Mouse (Mus musculus): ENCODE data around the gene Galnt17. TPM values are rescaled to one million over a fixed set of nuclear protein-coding genes. Genes with fewer than 3 reads are reported as not detected.

The Galnt17 gene
- polyA plus RNA-seq, 1 experiment from 2014 or later = 0.95 TPM

DNA sequence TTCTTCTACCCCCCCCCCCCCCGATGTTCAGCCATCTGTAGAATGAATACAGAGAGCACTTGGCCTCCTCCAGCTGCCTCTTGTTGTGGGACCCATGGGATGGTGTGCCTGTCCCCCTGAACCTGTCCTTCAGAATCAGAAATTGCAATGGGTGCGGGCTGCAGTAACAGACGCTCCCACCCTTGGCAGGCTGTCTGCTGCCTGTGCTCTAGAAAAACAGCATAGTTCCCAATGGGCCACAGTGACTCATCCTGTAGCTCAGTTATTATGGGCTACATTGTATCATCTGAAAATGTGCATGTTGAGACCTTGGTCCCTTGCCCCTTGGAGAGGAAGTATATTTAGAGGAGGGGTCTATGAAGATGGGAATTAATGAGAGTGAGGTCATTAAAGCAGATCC, 283.8 kb downstream of the Galnt17 start:
- no peak for DNase-seq (ENCODE audit: low spot score)
- 81% methylated on average over 3 of the region's 3 CpGs for WGBS

DNA sequence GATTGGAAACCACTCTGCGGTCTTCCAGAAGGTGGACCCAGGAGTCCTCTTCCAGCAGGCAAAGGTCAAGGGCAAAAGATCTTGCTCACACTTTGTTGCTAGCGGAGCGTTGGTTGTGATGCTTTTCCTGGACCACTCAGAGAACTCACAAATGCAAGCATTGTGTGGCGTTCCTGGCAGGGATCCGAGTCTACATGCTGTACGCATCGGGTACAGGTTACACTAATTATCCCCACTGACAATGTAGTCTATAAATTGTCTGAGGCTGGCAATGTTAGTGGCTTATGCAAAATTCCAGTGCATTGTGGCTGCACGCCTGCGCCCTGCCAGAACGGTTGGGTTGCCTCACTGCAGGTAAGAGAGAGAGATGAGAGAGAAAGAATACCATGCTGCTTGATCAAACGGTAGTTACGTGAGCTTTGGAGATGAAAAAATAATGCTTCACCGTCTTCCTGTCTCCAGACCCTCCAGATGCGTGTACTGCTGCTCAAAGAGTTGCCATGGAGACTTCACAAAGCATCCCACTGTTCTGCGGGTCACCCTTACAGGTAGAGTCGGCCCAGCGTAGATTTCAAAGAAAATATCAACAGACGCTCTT, 285.8 kb downstream of the Galnt17 start:
- no peak for DNase-seq (ENCODE audit: low spot score)
- WGBS = 86% methylated on average over 18 of the region's 18 CpGs
- H3K9me3 ChIP-seq = no peaks in the 10 kb centered on the region
- H3K36me3 ChIP-seq = no peaks in the 10 kb centered on the region
- H3K4me3 ChIP-seq = no peak overlapping the region
- H3K27me3 ChIP-seq (ENCODE audit: insufficient read depth, poor library complexity, severe bottlenecking) = no peaks in the 10 kb centered on the region
- no peaks in the 10 kb centered on the region for H3K4me1 ChIP-seq
- no peak overlapping the region for H3K27ac ChIP-seq

More for the DNA sequence above, 283.8 kb downstream of the Galnt17 start:
- Histone ChIP-seq H3K27ac (no peak overlapping the region), H3K4me3 (no peak overlapping the region), H3K36me3 (no peaks in the 10 kb centered on the region), H3K4me1 (no peaks in the 10 kb centered on the region), H3K27me3 (ENCODE audit: insufficient read depth, poor library complexity, severe bottlenecking) (no peaks in the 10 kb centered on the region), H3K9me3 (no peaks in the 10 kb centered on the region)

DNA sequence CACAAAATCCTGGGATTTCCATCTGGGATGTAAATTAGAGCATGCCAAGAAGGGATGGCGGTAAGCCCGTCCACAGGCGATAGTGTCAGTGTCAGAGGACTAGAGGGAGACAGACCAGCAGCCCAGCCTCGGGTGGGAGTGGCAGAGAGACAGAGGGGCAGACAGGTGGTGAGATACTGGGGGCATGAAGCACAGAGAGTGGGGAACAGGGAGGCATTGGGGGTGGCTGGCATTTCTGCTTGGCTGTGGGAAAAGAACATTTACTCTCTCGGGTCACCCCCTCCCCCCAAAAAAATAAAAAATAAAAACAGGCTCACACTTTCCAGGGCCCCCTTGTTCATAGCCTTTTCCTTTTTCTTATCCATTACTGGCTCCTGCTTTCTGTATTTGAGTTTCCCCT, 287.4 kb downstream of the Galnt17 start:
- Histone ChIP-seq H3K27me3 (ENCODE audit: insufficient read depth, poor library complexity, severe bottlenecking) (no peaks in the 10 kb centered on the region), H3K4me3 (no peak overlapping the region), H3K27ac (no peak overlapping the region), H3K4me1 (no peaks in the 10 kb centered on the region), H3K36me3 (no peaks in the 10 kb centered on the region), H3K9me3 (no peaks in the 10 kb centered on the region)
- DNase-seq (ENCODE audit: low spot score) = no peak
- WGBS = 78% methylated on average over 5 of the region's 5 CpGs

DNA sequence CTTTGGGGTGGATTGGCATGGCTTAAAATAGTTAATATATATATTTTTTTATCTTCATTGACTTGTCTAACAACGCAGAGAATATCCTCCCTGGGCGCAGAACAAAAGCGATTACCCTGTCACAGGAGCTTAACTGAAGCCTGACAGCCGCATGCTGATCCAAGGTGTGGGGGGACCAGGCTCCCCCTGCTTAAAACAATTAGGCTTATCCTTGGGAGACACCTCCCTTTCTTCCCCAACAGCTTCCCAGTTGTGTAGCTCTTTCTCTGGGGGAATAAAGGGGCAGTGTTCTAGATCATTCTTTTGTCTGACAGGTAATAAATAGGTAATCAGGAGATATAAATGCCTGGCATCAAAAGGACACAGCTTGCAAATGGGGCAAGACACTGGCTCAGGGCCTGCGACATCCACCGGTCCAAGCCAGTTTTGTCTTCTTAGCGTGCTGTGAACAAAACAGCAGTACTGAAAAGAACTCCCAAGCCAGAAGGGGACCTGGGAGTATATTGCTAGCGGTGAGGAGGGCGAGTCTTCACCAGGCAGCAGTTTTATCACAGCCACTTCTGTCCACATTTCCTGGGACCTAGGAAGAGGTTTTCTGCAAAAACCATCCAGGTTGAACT, 288.8 kb downstream of the Galnt17 start:
- no peak overlapping the region for H3K27ac ChIP-seq
- DNase-seq (ENCODE audit: low spot score) = no peak
- H3K9me3 ChIP-seq = no peaks in the 10 kb centered on the region
- H3K4me1 ChIP-seq = no peaks in the 10 kb centered on the region
- H3K4me3 ChIP-seq = no peak overlapping the region
- no peaks in the 10 kb centered on the region for H3K36me3 ChIP-seq
- no peaks in the 10 kb centered on the region for H3K27me3 ChIP-seq (ENCODE audit: insufficient read depth, poor library complexity, severe bottlenecking)
- WGBS = 59% methylated on average over 9 of the region's 9 CpGs

DNA sequence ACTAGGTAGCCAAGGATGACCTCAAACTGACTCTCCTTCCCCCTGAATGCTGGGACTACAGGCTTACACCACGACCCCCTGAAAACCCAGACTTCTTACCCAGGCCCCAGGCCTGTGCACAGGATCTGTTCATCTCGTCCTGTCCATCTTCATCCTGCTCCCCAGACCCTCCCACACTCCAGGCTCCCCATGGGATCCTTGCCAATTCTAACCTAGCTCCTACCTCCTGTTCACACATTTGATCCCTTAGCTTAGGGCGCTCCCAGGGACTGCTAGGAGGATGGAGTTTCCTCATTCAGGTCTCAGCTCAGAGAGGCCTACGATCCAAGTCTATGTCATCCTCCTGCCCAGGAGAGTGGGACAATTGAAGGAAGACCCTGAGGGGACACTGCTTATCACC, 292.2 kb downstream of the Galnt17 start:
- no peaks in the 10 kb centered on the region for H3K27me3 ChIP-seq (ENCODE audit: insufficient read depth, poor library complexity, severe bottlenecking)
- 79% methylated on average over 4 of the region's 4 CpGs for WGBS
- H3K27ac ChIP-seq = no peak overlapping the region
- DNase-seq (ENCODE audit: low spot score) = no peak
- no peaks in the 10 kb centered on the region for H3K9me3 ChIP-seq
- no peaks in the 10 kb centered on the region for H3K36me3 ChIP-seq
- H3K4me3 ChIP-seq = no peak overlapping the region
- no peaks in the 10 kb centered on the region for H3K4me1 ChIP-seq

DNA sequence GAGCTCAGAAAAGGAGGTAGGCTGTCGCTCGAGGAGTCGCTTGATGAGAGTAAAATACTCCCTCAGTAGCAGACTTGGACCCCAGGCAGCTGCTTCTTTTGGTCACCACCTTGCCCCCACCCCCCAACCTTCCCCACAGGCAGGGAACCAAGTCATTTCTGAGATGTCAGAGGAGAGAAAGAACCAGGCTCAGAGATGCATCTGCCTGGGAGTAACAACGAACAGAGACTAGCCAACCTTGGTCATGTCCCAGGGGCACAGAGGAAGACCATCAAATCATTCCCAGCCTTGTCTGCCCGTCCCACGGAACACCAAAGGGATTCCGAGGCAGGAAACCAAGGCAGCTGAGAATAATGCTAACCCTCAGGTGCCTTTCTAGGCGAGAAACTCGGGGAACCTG, 293.0 kb downstream of the Galnt17 start:
- WGBS = 77% methylated on average over 9 of the region's 9 CpGs
- H3K4me1 ChIP-seq = no peaks in the 10 kb centered on the region
- DNase-seq (ENCODE audit: low spot score) = no peak

DNA sequence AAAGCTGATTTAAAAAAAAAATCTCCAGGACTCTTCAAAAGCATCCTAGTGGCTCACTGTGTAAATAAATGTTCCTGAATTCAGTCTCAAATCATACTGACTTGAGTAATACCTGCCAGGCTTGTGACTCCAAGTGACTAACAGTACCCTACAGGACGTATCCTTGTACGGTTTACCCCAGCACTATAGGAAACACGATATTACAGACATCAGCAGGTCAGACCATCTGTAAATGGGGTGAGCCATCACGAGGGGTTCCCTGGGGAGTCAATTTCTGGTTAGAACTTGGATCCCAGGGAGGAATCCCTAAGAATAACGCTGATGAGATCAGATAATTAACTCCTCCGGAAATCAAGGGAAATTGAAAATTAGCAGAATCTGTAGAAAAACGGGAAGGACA, 294.5 kb downstream of the Galnt17 start:
- H3K4me1 ChIP-seq = no peaks in the 10 kb centered on the region
- DNase-seq (ENCODE audit: low spot score) = no peak
- no peak overlapping the region for H3K4me3 ChIP-seq
- H3K27ac ChIP-seq = no peak overlapping the region
- H3K27me3 ChIP-seq (ENCODE audit: insufficient read depth, poor library complexity, severe bottlenecking) = no peaks in the 10 kb centered on the region
- no peaks in the 10 kb centered on the region for H3K36me3 ChIP-seq
- no peaks in the 10 kb centered on the region for H3K9me3 ChIP-seq
- WGBS = 78% methylated on average over 7 of the region's 7 CpGs

More for the DNA sequence above, 293.0 kb downstream of the Galnt17 start:
- H3K27me3 ChIP-seq (ENCODE audit: insufficient read depth, poor library complexity, severe bottlenecking) = no peaks in the 10 kb centered on the region
- no peak overlapping the region for H3K27ac ChIP-seq
- no peak overlapping the region for H3K4me3 ChIP-seq
- no peaks in the 10 kb centered on the region for H3K9me3 ChIP-seq
- no peaks in the 10 kb centered on the region for H3K36me3 ChIP-seq

DNA sequence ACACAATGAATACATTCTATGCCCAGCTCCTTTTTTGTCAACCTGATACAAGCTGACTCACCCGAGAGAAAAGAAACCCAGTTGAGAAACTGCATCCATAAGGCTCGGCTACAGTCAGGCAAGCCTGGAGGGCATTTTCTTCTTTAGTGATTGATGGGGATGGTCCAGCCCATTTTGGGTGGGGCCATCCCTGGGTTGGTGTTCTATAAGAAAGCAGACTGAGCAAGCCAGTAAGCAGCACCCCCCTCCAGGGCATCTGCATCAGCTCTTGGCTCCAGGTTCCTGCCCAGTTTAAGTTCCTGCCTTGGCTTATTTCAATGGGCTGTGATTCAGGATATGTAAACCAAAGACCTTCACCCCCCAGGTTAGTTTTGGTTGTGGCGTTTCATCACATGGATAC, 295.2 kb downstream of the Galnt17 start:
- no peak for DNase-seq (ENCODE audit: low spot score)
- H3K4me3 ChIP-seq = no peak overlapping the region
- H3K36me3 ChIP-seq = no peaks in the 10 kb centered on the region
- 77% methylated on average over 3 of the region's 3 CpGs for WGBS
- no peaks in the 10 kb centered on the region for H3K9me3 ChIP-seq
- no peaks in the 10 kb centered on the region for H3K27me3 ChIP-seq (ENCODE audit: insufficient read depth, poor library complexity, severe bottlenecking)
- no peaks in the 10 kb centered on the region for H3K4me1 ChIP-seq
- H3K27ac ChIP-seq = no peak overlapping the region

DNA sequence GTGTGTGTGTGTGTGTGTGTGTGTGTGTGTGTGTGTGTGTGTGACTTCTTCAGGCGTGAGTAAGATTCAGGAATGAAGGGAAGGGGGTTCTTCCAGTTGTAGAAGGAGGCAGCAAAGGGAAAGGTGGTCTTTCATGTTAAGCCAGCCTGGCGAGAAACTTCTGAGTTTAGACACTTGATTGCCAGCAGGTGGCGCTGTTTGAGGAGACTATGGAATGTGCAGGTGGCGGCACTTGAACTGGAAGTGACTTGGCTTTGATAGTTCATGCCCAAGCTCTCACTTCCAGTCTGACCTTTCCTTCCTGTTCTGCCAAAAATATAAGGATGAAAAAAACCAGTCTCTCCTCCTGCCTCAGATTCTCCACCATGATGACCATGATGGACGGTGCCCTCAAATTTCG, 298.8 kb downstream of the Galnt17 start:
- Histone ChIP-seq H3K36me3 (no peaks in the 10 kb centered on the region), H3K4me1 (no peaks in the 10 kb centered on the region), H3K9me3 (no peaks in the 10 kb centered on the region), H3K4me3 (no peak overlapping the region), H3K27ac (no peak overlapping the region), H3K27me3 (ENCODE audit: insufficient read depth, poor library complexity, severe bottlenecking) (no peaks in the 10 kb centered on the region)
- DNase-seq (ENCODE audit: low spot score) = no peak
- WGBS = 57% methylated on average over 6 of the region's 6 CpGs

DNA sequence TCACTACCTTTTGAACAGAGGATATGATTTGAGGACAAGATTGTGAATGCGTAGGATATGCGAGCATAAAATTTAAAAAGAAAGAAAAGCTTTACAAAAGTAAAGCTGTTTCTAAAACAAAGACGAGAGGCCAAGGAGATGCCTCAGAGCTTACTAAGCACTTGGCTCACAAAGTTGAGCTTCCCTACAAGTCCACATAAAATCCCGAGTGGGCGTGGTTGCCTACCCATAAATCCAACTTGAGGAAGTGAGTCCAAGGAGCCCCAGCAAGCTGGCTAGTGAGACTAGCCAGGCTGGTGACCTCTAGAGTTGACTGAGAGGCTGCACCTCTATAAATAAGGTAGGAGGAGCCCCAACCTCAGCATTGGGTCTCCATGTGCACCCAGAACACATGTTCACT, 299.8 kb downstream of the Galnt17 start:
- H3K27ac ChIP-seq = no peak overlapping the region
- no peaks in the 10 kb centered on the region for H3K27me3 ChIP-seq (ENCODE audit: insufficient read depth, poor library complexity, severe bottlenecking)
- WGBS = 88% methylated on average over 5 of the region's 5 CpGs
- H3K9me3 ChIP-seq = no peaks in the 10 kb centered on the region
- H3K4me1 ChIP-seq = no peaks in the 10 kb centered on the region
- DNase-seq (ENCODE audit: low spot score) = no peak
- no peaks in the 10 kb centered on the region for H3K36me3 ChIP-seq
- no peak overlapping the region for H3K4me3 ChIP-seq

DNA sequence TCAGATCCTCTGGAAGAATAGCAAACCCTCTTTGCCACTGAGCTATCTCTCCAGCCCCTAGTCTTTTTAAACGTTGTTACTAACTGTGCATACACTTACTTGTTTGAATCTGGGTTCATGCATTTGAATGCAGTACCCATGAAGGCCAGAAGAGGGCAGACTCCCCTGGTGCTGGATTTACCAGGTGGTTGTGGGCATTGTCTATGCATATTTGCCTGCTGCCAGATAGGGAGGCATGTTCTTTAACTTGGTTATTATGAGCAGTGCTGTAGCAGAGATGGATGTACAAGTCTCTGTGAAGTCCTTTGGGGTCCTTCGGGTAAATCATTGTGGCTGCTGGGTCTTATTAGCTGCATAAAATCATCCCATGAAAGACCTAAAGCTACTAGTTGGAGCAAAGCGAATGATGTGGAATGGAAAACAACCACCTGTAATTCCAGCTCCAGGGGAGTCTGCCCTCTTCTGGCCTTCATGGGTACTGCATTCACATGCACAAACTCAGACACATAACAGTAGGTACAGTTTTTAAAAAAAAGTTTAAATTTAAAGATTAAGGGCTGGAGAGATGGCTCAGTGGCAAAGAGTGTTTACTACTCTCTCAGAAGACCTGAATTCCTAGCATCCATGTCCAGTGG, 300.3 kb downstream of the Galnt17 start:
- Histone ChIP-seq H3K27ac (no peak overlapping the region), H3K27me3 (ENCODE audit: insufficient read depth, poor library complexity, severe bottlenecking) (no peaks in the 10 kb centered on the region), H3K9me3 (no peaks in the 10 kb centered on the region), H3K36me3 (no peaks in the 10 kb centered on the region), H3K4me3 (no peak overlapping the region), H3K4me1 (no peaks in the 10 kb centered on the region)
- DNase-seq (ENCODE audit: low spot score) = no peak
- 73% methylated on average over 3 of the region's 3 CpGs for WGBS

DNA sequence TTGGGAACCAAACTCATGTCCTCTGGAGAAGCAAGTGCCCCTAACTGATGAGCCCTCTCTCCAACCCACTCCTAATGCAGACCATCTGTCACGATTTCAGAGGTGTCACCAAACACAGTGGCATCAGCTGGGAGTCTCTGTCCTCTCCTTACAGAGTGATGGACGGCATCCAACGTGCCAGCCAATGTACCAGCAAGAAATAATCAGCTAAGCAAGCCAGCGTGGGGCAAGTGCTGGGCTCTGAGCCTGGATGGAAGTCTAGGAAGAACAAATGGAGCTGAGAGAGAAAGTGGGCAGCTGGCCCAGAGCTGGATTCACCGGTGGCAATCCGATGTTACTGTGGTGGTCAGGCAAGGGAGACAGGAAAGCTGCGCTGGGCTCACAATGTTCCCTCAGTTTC, 301.1 kb downstream of the Galnt17 start:
- no peaks in the 10 kb centered on the region for H3K27me3 ChIP-seq (ENCODE audit: insufficient read depth, poor library complexity, severe bottlenecking)
- WGBS = 71% methylated on average over 7 of the region's 7 CpGs
- H3K36me3 ChIP-seq = no peaks in the 10 kb centered on the region
- DNase-seq (ENCODE audit: low spot score) = no peak
- no peaks in the 10 kb centered on the region for H3K4me1 ChIP-seq
- H3K4me3 ChIP-seq = no peak overlapping the region
- no peak overlapping the region for H3K27ac ChIP-seq
- H3K9me3 ChIP-seq = no peaks in the 10 kb centered on the region

DNA sequence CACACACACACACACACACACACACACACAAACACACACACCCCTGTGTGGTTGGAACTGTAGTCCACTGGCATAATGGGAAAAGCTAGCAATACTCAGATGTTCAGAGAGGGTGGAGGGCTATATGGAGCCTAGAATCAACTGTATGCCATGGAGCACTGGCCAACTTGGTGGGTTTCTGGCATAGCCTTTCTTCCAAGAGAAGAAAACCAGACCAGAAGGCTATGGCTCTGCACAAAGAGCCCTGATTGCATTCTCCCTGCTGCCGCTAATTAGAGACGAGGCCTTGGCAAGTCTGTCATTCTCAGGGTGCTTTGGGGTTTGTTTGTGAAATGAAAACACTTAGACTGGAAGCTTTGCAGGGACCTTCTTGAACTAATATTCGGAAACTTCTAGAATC, 301.8 kb downstream of the Galnt17 start:
- no peak for DNase-seq (ENCODE audit: low spot score)
- WGBS = 83% methylated on average over 3 of the region's 3 CpGs

More for the DNA sequence above, 301.8 kb downstream of the Galnt17 start:
- no peaks in the 10 kb centered on the region for H3K27me3 ChIP-seq (ENCODE audit: insufficient read depth, poor library complexity, severe bottlenecking)
- no peaks in the 10 kb centered on the region for H3K9me3 ChIP-seq
- no peaks in the 10 kb centered on the region for H3K4me1 ChIP-seq
- no peak overlapping the region for H3K27ac ChIP-seq
- no peak overlapping the region for H3K4me3 ChIP-seq
- no peaks in the 10 kb centered on the region for H3K36me3 ChIP-seq
